Mouse (Mus musculus) midbrain, postnatal 0 days (tissue): ENCODE measurements around the gene Cyp26a1. TPM values are rescaled to one million over a fixed set of nuclear protein-coding genes. Genes with fewer than 3 reads are reported as not detected.
A peak's percentile ranks its signal among the peaks of the same experiment; 100 is the strongest.

Experiments used
- ATAC-seq: fragments of 200-750 bp; cut with Nextera tagmentation; 2 replicates; pipeline ENCODE4 v1.8.0; 2017; ENCODE audit warnings: moderate number of reproducible peaks, mild to moderate bottlenecking, moderate TSS enrichment, moderate library complexity; ENCODE audit not compliant: low FRiP score
- DNase-seq: peaks from one replicate; pipeline ENCODE4 v3.0.0-alpha.2; 2015; ENCODE audit warnings: low spot score
- H3K27ac ChIP-seq: fragments of 300-500 bp; sonication (generic); 2 replicates; pipeline ENCODE4 v1.5.1; 2014; ENCODE audit warnings: low read depth, mild to moderate bottlenecking, low read length, mixed read lengths
- H3K27me3 ChIP-seq: fragments of 300-500 bp; sonication (generic); 2 replicates; pipeline ENCODE4 v1.6.1; 2014; ENCODE audit warnings: low read length, control low read depth, mixed read lengths; ENCODE audit not compliant: insufficient read depth
- H3K36me3 ChIP-seq: fragments of 300-500 bp; sonication (generic); 2 replicates; pipeline ENCODE4 v1.6.1; 2014; ENCODE audit warnings: low read length, control low read depth, mixed read lengths; ENCODE audit not compliant: insufficient read depth
- H3K4me1 ChIP-seq: fragments of 300-500 bp; sonication (generic); 2 replicates; pipeline ENCODE4 v1.6.1; 2014; ENCODE audit warnings: mild to moderate bottlenecking, control low read depth, antibody characterized with exemption, low read length, mixed read lengths; ENCODE audit not compliant: insufficient read depth
- H3K4me2 ChIP-seq: fragments of 300-500 bp; sonication (generic); 2 replicates; pipeline ENCODE4 v1.6.1; 2014; ENCODE audit warnings: low read depth, mild to moderate bottlenecking, low read length, mixed read lengths; ENCODE audit not compliant: poor library complexity, severe bottlenecking
- H3K4me3 ChIP-seq: fragments of 300-500 bp; sonication (generic); 2 replicates; pipeline ENCODE4 v1.5.1; 2014; ENCODE audit warnings: low read depth, mild to moderate bottlenecking, low read length, moderate library complexity
- H3K9ac ChIP-seq: fragments of 300-500 bp; sonication (generic); replicated peaks from 2 replicates; pipeline ENCODE4 v1.6.1; 2014; ENCODE audit warnings: mild to moderate bottlenecking, low read length, moderate library complexity, mixed read lengths; ENCODE audit not compliant: poor library complexity, severe bottlenecking
- H3K9me3 ChIP-seq: fragments of 300-500 bp; sonication (generic); 2 replicates; pipeline ENCODE4 v1.6.1; 2016; ENCODE audit warnings: low read length, control low read depth
- CTCF ChIP-seq: IDR thresholded peaks from 2 replicates; pipeline ENCODE4 v1.5.1; 2016; ENCODE audit warnings: antibody characterized with exemption, mild to moderate bottlenecking
- WGBS: fragments of 180-500 bp; shearing (Covaris S2); extraction: QIAGEN DNeasy Blood & Tissue Kit; methylation state at CpG from one replicate; pipeline ENCODE4 v1.1.7; 2014; 5-methylcytosine and 5-hydroxymethylcytosine counted together
- polyA plus RNA-seq: library from polyadenylated mRNA; unstranded; fragments of >200 nt; fragmentation: Nextera tagmentation; extraction: Ambion mirVana; gene quantifications from 2 replicates; pipeline ENCODE4 v1.2.1, GENCODE M21; 2015
- total RNA-seq: library from RNA; depleted of rRNA; stranded (reverse); fragments of >200 nt; gene quantifications from 2 replicates; pipeline ENCODE4 v1.2.3, GENCODE M21; 2014

The Cyp26a1 gene
- total and polyA plus RNA-seq, 2 experiments from 2014 or later, result 0.11 TPM; not detected in 1

- no peak overlapping the region for H3K4me3 ChIP-seq
- H3K36me3 ChIP-seq, result no peaks in the 10 kb centered on the region
- ATAC-seq, result no peak
- no peak overlapping the region for H3K27ac ChIP-seq
- H3K9ac ChIP-seq, result no peak overlapping the region
- 9% methylated on average over 62 of the region's 62 CpGs for WGBS
- no peaks in the 10 kb centered on the region for H3K4me1 ChIP-seq
- H3K4me2 ChIP-seq, result no peak overlapping the region
- DNase-seq, result peak; percentile 9
- peak; percentile 39; the same call in 1 of the 2 replicates for TF ChIP-seq CTCF
- no peaks in the 10 kb centered on the region for H3K9me3 ChIP-seq
- peaks cover 86% of the 10 kb centered on the region for H3K27me3 ChIP-seq
Observed at GRCm38 (mm10) chr19:37686941-37687850, 10.4 kb upstream of the Cyp26a1 start.

- WGBS, result 57% methylated on average over 5 of the region's 5 CpGs
- no peaks in the 10 kb centered on the region for H3K9me3 ChIP-seq
- H3K27me3 ChIP-seq, result peaks cover 99% of the 10 kb centered on the region
- no peak for TF ChIP-seq CTCF
- no peak for DNase-seq
- H3K36me3 ChIP-seq, result no peaks in the 10 kb centered on the region
- no peaks in the 10 kb centered on the region for H3K4me1 ChIP-seq
- no peak overlapping the region for H3K4me3 ChIP-seq
- H3K27ac ChIP-seq, result no peak overlapping the region
- H3K4me2 ChIP-seq, result no peak overlapping the region
- no peak overlapping the region for H3K9ac ChIP-seq
- ATAC-seq, result no peak
Observed at GRCm38 (mm10) chr19:37689478-37689877, 8.1 kb upstream of the Cyp26a1 start.

- peak; percentile 54 for TF ChIP-seq CTCF
- 5% methylated on average over 29 of the region's 29 CpGs for WGBS
- H3K36me3 ChIP-seq, result no peaks in the 10 kb centered on the region
- ATAC-seq, result no peak
- H3K27ac ChIP-seq, result no peak overlapping the region
- no peaks in the 10 kb centered on the region for H3K4me1 ChIP-seq
- no peaks in the 10 kb centered on the region for H3K9me3 ChIP-seq
- peak; percentile 9 for DNase-seq
- peaks cover 100% of the 10 kb centered on the region for H3K27me3 ChIP-seq
- peak overlapping the region; percentile 28 for H3K4me2 ChIP-seq
- no peak overlapping the region for H3K4me3 ChIP-seq
- no peak overlapping the region for H3K9ac ChIP-seq
Observed at GRCm38 (mm10) chr19:37690716-37691115, 6.9 kb upstream of the Cyp26a1 start.

- DNase-seq (peak; percentile 29), ATAC-seq (peak; percentile 61; the same call in 1 of the 2 replicates)
- H3K27me3 ChIP-seq, result peaks cover 100% of the 10 kb centered on the region
- TF ChIP-seq CTCF, result no peak
- peak overlapping the region; percentile 13; the same call in 1 of the 2 replicates for H3K9ac ChIP-seq
- no peak overlapping the region for H3K27ac ChIP-seq
- H3K36me3 ChIP-seq, result no peaks in the 10 kb centered on the region
- under 1% methylated on average over 39 of the region's 40 CpGs for WGBS
- peaks cover 6% of the 10 kb centered on the region; the same call in 1 of the 2 replicates for H3K4me1 ChIP-seq
- H3K4me3 ChIP-seq, result peak overlapping the region; percentile 38
- H3K9me3 ChIP-seq, result no peaks in the 10 kb centered on the region
- H3K4me2 ChIP-seq, result peak overlapping the region; percentile 79
Observed at GRCm38 (mm10) chr19:37692879-37693278, 4.7 kb upstream of the Cyp26a1 start.

GRCm38 (mm10) chr19:37695146-37695545 is 2.5 kb upstream of the Cyp26a1 start:
- Histone ChIP-seq H3K4me1 (peaks cover 11% of the 10 kb centered on the region; the same call in 1 of the 2 replicates), H3K36me3 (no peaks in the 10 kb centered on the region), H3K9ac (no peak overlapping the region), H3K9me3 (no peaks in the 10 kb centered on the region), H3K4me2 (no peak overlapping the region), H3K27ac (no peak overlapping the region), H3K4me3 (no peak overlapping the region), H3K27me3 (peaks cover 100% of the 10 kb centered on the region)
- 35% methylated on average over 13 of the region's 13 CpGs for WGBS
- no peak for TF ChIP-seq CTCF
- ATAC-seq (no peak), DNase-seq (no peak)
